Mouse (Mus musculus): ENCODE data around the gene Jakmip3. TPM values are rescaled to one million over a fixed set of nuclear protein-coding genes. Genes with fewer than 3 reads are reported as not detected.

Gene Jakmip3
- polyA plus RNA-seq, 1 experiment from 2014 or later: 1.5 TPM

- H3K4me1 ChIP-seq (replicated peaks; ENCODE audit: control insufficient read depth, insufficient read depth, low read length): peaks cover 5% of the 10 kb centered on the region
- H3K9me3 ChIP-seq (ENCODE audit: control insufficient read depth, low read length): no peaks in the 10 kb centered on the region
- no peak for ATAC-seq (ENCODE audit: low FRiP score)
- no peak overlapping the region for H3K9ac ChIP-seq (ENCODE audit: low read depth, low read length)
- 0 out of 2 replicates have a peak overlapping the region, but pooled peaks have one; percentile 36 for H3K27ac ChIP-seq (ENCODE audit: low read depth, low read length)
- no peak overlapping the region for H3K4me3 ChIP-seq (ENCODE audit: low read depth, low read length)
- DNase-seq (ENCODE audit: low spot score): no peak
- 51% methylated on average over 5 of the region's 5 CpGs for WGBS
- H3K27me3 ChIP-seq (ENCODE audit: control insufficient read depth, insufficient read depth, low read length): 0 out of 2 replicates have a peak, but pooled peaks cover 2% of the 10 kb centered on the region
- H3K36me3 ChIP-seq (ENCODE audit: control insufficient read depth, insufficient read depth, low read length): no peaks in the 10 kb centered on the region
- H3K4me2 ChIP-seq (replicated peaks; ENCODE audit: low read depth, low read length): no peak overlapping the region
Observed at GRCm38 (mm10) chr7:139081158-139081557, 140.6 kb downstream of the Jakmip3 start.

- H3K4me3 ChIP-seq (ENCODE audit: low read depth, low read length): no peak overlapping the region
- no peaks in the 10 kb centered on the region for H3K36me3 ChIP-seq (ENCODE audit: control insufficient read depth, insufficient read depth, low read length)
- ATAC-seq (ENCODE audit: low FRiP score) (no peak), DNase-seq (ENCODE audit: low spot score) (no peak)
- peaks cover 5% of the 10 kb centered on the region for H3K4me1 ChIP-seq (replicated peaks; ENCODE audit: control insufficient read depth, insufficient read depth, low read length)
- WGBS: 59% methylated on average over 8 of the region's 8 CpGs
- H3K27ac ChIP-seq (ENCODE audit: low read depth, low read length): peak overlapping the region; percentile 11; the same call in 1 of the 2 replicates
- H3K4me2 ChIP-seq (replicated peaks; ENCODE audit: low read depth, low read length): no peak overlapping the region
- H3K27me3 ChIP-seq (ENCODE audit: control insufficient read depth, insufficient read depth, low read length): 0 out of 2 replicates have a peak, but pooled peaks cover 2% of the 10 kb centered on the region
- H3K9me3 ChIP-seq (ENCODE audit: control insufficient read depth, low read length): no peaks in the 10 kb centered on the region
- no peak overlapping the region for H3K9ac ChIP-seq (ENCODE audit: low read depth, low read length)
Observed at GRCm38 (mm10) chr7:139082281-139082680, 141.8 kb downstream of the Jakmip3 start.

DNA sequence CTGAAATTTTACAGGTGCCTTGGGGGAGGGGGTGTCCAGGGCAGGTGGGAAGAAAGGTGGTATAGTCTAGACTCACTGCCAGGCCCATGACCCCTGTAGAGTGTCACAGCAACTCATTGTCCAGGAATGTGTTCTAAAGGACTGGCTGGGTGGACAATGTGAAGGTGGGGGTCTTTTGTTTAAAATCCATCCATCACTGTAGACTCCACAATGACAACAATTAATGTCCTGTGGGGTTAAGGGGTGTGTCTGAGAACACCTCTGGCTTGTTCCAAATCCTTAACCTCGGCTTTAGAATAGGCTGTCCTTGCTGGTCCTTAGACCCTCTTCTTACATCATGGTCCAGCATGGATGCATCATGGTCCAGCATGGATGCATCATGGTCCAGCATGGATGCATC, 143.8 kb downstream of the Jakmip3 start:
- Histone ChIP-seq H3K27ac (ENCODE audit: low read depth, low read length) (no peak overlapping the region), H3K4me3 (ENCODE audit: low read depth, low read length) (no peak overlapping the region), H3K27me3 (ENCODE audit: control insufficient read depth, insufficient read depth, low read length) (0 out of 2 replicates have a peak, but pooled peaks cover 2% of the 10 kb centered on the region), H3K9ac (ENCODE audit: low read depth, low read length) (no peak overlapping the region), H3K4me1 (replicated peaks; ENCODE audit: control insufficient read depth, insufficient read depth, low read length) (no peaks in the 10 kb centered on the region; the same call in 1 of the 2 replicates), H3K4me2 (replicated peaks; ENCODE audit: low read depth, low read length) (no peak overlapping the region), H3K36me3 (ENCODE audit: control insufficient read depth, insufficient read depth, low read length) (no peaks in the 10 kb centered on the region), H3K9me3 (ENCODE audit: control insufficient read depth, low read length) (no peaks in the 10 kb centered on the region)
- WGBS: 35% methylated on average over 1 of the region's 1 CpGs
- no peak for DNase-seq (ENCODE audit: low spot score)
- no peak for ATAC-seq (ENCODE audit: low FRiP score)

DNA sequence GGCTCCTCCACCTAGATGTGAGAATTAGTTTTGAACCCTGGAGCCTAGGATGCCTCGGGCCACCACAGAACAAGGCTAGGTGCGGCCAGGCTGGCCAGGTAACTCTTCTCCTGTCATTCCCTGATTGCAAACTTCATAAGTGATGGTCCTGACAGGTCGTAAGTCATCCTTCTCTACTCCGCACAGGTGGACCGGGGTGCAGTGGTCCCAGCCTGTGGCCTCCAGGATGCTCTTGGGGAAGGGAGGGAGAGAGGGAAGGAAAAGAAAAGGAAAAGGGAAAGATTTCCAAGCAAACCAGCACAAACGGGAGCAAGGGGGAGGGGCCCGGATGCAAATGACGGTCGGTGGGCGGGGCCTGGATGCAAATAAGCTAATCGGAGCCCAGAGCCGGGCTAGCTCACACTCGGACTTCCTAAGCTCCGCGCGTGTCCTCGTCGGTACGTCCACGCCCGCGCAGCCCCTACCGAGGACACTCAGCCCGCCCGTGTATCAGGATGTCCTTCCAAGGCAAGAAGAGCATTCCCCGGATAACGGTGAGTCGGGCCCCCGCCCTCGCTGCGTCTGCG, 145.2 kb downstream of the Jakmip3 start, which contains the start of gene Dpysl4:
Gene Dpysl4, plus strand, starts transcription at position 373 of the 566 bp plus-strand sequence.
- DNase-seq (ENCODE audit: low spot score): peak; percentile 93
- H3K9ac ChIP-seq (ENCODE audit: low read depth, low read length): peak within 1 kb of the TSS; percentile 92
- peak within 1 kb of the TSS; percentile 70 for H3K4me2 ChIP-seq (replicated peaks; ENCODE audit: low read depth, low read length)
- no peaks in the 10 kb centered on the region for H3K9me3 ChIP-seq (ENCODE audit: control insufficient read depth, low read length)
- H3K27ac ChIP-seq (ENCODE audit: low read depth, low read length): peak within 1 kb of the TSS; percentile 67
- 0 out of 2 replicates have a peak, but pooled peaks cover 2% of the 10 kb centered on the region for H3K36me3 ChIP-seq (ENCODE audit: control insufficient read depth, insufficient read depth, low read length)
- H3K4me3 ChIP-seq (ENCODE audit: low read depth, low read length): peak within 1 kb of the TSS; percentile 80
- 0 out of 2 replicates have a peak, but pooled peaks cover 2% of the 10 kb centered on the region for H3K27me3 ChIP-seq (ENCODE audit: control insufficient read depth, insufficient read depth, low read length)
- ATAC-seq (ENCODE audit: low FRiP score): peak; percentile 86
- 7% methylated on average over 32 of the region's 32 CpGs for WGBS
- no peaks in the 10 kb centered on the region; the same call in 1 of the 2 replicates for H3K4me1 ChIP-seq (replicated peaks; ENCODE audit: control insufficient read depth, insufficient read depth, low read length)

DNA sequence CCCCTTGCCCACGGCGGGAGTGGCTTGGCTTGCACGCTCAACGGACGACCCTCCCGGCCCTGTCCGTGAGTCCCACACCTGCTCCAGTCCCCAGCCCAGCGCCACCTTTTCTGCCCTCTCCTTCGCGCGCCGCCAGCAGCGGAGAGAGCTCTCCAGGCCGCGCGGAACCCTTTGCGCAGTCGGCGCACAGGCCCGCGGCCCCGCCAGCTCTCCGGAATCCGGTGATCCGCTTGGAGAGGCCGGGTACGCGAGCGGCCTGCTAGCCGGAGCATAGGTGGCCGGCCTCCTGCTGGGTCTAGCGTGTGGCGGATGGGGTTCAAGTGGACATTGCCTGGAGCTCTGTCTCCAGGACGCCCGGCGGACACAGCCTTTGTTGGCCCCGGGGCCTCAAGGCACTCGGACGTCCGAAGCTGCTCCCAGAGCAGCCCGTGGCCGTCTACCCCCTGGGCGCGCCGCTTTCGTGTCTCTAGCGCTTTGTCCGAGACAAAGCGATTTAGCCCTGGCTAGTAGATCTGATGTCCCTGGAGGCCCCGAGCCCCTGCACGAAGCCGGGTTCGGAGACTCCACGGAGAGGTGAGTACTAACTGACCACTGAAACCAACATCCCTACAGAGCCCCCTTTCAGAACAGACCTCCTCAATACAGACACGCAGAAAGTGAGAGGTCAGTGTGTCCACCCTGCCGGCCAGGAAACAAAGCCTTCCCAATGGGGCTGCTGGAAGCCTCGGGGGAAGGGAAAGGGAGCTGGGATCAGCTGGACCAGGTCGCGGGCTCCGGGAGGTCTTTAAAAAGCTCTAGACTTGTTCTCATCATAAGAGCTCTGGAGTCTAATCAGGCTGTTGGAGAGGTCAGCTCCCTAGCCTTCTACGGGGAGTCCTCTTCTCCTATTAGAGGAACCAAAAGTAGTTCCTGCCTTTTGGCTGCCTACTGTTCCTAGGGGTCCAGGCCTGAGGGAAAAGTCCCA, 145.9 kb downstream of the Jakmip3 start:
- Histone ChIP-seq H3K9ac (ENCODE audit: low read depth, low read length) (peak overlapping the region; percentile 92), H3K4me1 (replicated peaks; ENCODE audit: control insufficient read depth, insufficient read depth, low read length) (no peaks in the 10 kb centered on the region; the same call in 1 of the 2 replicates), H3K4me2 (replicated peaks; ENCODE audit: low read depth, low read length) (peak overlapping the region; percentile 70), H3K9me3 (ENCODE audit: control insufficient read depth, low read length) (no peaks in the 10 kb centered on the region), H3K4me3 (ENCODE audit: low read depth, low read length) (peak overlapping the region; percentile 80), H3K36me3 (ENCODE audit: control insufficient read depth, insufficient read depth, low read length) (0 out of 2 replicates have a peak, but pooled peaks cover 5% of the 10 kb centered on the region), H3K27me3 (ENCODE audit: control insufficient read depth, insufficient read depth, low read length) (0 out of 2 replicates have a peak, but pooled peaks cover 2% of the 10 kb centered on the region), H3K27ac (ENCODE audit: low read depth, low read length) (peak overlapping the region; percentile 67)
- peak; percentile 72 for DNase-seq (ENCODE audit: low spot score)
- ATAC-seq (ENCODE audit: low FRiP score): peak; percentile 78
- 1% methylated on average over 59 of the region's 61 CpGs for WGBS

DNA sequence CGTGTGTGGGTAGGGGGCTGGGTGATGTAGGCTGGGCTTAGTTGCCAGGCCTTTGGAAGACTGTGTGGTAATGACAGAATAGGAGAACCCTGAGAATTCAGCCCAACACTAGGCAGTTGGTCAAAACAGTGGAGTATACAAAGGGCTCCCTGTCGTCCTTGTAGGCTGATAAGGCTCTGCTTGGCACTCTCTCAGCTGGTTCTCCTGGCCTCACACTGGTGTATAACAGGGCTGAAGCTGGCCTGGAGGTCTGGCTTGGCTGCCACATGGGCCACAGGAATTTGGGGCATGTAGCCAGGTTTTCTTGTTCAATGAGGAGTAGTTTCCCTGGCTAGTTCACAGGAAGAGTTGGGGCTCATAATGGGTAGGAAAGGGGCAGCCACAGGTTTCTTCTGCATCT, 147.3 kb downstream of the Jakmip3 start:
- Histone ChIP-seq H3K4me1 (replicated peaks; ENCODE audit: control insufficient read depth, insufficient read depth, low read length) (no peaks in the 10 kb centered on the region; the same call in 1 of the 2 replicates), H3K4me2 (replicated peaks; ENCODE audit: low read depth, low read length) (peak overlapping the region; percentile 70), H3K4me3 (ENCODE audit: low read depth, low read length) (peak overlapping the region; percentile 80), H3K27me3 (ENCODE audit: control insufficient read depth, insufficient read depth, low read length) (0 out of 2 replicates have a peak, but pooled peaks cover 2% of the 10 kb centered on the region), H3K36me3 (ENCODE audit: control insufficient read depth, insufficient read depth, low read length) (peaks cover 8% of the 10 kb centered on the region), H3K27ac (ENCODE audit: low read depth, low read length) (no peak overlapping the region), H3K9me3 (ENCODE audit: control insufficient read depth, low read length) (no peaks in the 10 kb centered on the region), H3K9ac (ENCODE audit: low read depth, low read length) (peak overlapping the region; percentile 25; the same call in 1 of the 2 replicates)
- WGBS: 70% methylated on average over 2 of the region's 2 CpGs
- no peak for ATAC-seq (ENCODE audit: low FRiP score)
- DNase-seq (ENCODE audit: low spot score): no peak

DNA sequence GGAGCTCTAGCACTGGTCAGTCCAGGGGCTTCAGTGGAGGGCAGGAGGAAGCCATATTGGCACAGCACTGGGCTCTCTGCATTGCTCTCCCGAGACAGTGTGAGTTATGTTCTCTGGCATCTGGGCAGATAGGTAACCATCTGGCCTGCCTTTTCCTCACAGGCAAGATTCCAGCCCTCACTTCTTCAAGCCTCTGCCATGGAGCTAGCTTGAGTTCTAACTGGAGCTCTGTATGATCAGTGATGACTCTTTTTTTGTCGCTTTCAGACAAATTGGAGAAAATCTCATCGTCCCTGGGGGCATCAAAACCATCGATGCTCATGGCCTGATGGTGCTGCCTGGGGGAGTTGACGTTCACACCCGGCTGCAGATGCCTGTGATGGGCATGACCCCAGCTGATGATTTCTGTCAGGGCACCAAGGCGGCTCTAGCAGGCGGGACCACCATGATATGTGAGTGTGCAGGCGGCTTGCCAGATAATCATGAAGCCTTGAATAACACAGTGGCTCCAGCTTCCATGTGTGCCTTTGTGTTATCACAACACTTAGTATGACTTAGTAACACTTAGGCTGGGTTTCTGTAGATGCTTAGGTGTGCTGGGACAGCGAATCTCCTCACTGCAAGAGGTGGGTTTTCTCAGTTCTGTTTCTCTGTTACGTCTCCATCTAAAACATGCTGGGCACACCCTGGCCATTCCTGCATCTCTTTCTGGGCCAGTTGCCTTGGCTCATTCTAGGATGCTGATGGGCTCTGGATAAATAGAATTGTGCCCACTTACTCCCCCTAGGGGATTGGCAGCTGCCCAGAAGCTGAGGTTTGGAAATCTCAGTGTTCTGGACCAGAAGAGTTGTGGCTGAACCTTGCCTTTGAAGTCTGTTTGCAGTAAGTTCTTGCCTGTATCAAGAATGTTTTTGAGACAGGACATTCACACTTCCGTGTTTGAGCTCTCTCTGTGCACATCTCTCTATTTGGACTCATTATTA, 149.7 kb downstream of the Jakmip3 start:
- 84% methylated on average over 12 of the region's 12 CpGs for WGBS
- no peak overlapping the region for H3K4me3 ChIP-seq (ENCODE audit: low read depth, low read length)
- no peaks in the 10 kb centered on the region; the same call in 1 of the 2 replicates for H3K4me1 ChIP-seq (replicated peaks; ENCODE audit: control insufficient read depth, insufficient read depth, low read length)
- H3K27ac ChIP-seq (ENCODE audit: low read depth, low read length): no peak overlapping the region
- no peak for ATAC-seq (ENCODE audit: low FRiP score)
- no peak overlapping the region for H3K4me2 ChIP-seq (replicated peaks; ENCODE audit: low read depth, low read length)
- H3K27me3 ChIP-seq (ENCODE audit: control insufficient read depth, insufficient read depth, low read length): 0 out of 2 replicates have a peak, but pooled peaks cover 2% of the 10 kb centered on the region
- DNase-seq (ENCODE audit: low spot score): no peak
- H3K36me3 ChIP-seq (ENCODE audit: control insufficient read depth, insufficient read depth, low read length): peaks cover 13% of the 10 kb centered on the region
- no peaks in the 10 kb centered on the region for H3K9me3 ChIP-seq (ENCODE audit: control insufficient read depth, low read length)
- no peak overlapping the region for H3K9ac ChIP-seq (ENCODE audit: low read depth, low read length)
